Mouse (Mus musculus): ENCODE measurements around the gene Fam229a.
"Not testable (repeated sequence)": the region's sequence is repeated elsewhere in the genome, so short reads cannot be mapped to it uniquely, and the experiment has no call there.

Fam229a gene

DNA sequence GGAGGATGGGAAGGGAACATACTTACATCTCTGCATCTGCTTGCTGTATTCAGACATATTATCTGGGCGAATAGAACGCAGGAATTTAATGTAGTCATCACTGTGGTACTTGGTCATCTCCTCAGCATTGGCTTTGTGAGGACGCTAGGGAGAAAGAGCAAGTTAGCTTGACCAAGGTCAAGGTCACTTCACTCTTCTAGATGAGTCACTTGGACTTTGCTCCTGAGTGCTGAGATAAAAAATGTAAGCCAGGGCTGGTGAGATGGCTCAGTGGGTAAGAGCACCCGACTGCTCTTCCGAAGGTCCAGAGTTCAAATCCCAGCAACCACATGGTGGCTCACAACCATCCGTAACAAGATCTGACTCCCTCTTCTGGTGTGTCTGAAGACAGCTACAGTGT is 37.9 kb downstream of the Fam229a start:
- DNase-seq, result not testable (repeated sequence)

DNA sequence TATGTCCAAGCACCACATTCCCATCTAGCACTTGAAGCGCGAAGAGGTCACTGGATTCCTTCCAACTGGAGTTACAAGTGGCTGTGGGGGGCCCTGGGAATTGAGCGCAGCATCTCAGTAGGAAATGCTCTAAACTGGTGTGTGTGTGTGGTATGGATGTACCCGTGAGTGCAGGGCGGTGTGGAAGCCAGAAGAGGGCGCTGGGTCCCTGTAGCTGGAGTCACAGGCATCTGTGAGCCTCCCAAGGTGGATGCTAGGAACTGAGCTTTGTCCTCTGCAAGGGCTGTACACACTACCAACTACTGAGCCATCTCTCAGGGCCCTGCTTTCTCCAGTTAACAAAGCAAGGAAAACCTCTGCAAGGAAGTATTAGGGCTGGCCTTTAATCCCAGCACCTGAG is 49.0 kb downstream of the Fam229a start:
- DNase-seq, result peak; percentile 44 to 52

All from lung, postnatal 4 days (tissue).